Mouse (Mus musculus) spleen, embryonic (tissue): ENCODE data around the gene Rrp36.

Experiments used
- CTCF ChIA-PET: fragments of 350-600 bp; sonication (Branson Sonifier 250); formaldehyde crosslinking; loops from one replicate; lab custom pipeline; 2022; lab: Charles Lee

Gene Rrp36

DNA sequence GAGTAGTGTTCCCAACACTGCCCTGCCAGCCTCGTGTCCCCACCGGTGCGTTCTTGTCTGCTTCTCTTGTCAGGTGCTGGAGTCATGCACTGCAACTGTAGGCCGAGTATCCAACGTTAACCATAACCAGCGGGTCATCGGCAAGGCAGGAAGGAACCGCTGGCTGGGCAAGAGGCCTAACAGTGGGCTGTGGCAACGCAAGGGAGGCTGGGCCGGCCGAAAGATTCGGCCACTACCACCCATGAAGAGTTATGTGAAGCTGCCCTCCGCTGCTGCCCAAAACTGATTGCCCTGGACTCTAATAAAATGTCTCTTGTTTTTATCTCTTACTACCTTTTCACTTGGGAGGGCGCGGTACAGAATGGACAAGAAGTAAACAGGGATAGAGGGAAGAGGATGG, 24.3 kb downstream of the Rrp36 start:
- CTCF ChIA-PET = no interaction called here

DNA sequence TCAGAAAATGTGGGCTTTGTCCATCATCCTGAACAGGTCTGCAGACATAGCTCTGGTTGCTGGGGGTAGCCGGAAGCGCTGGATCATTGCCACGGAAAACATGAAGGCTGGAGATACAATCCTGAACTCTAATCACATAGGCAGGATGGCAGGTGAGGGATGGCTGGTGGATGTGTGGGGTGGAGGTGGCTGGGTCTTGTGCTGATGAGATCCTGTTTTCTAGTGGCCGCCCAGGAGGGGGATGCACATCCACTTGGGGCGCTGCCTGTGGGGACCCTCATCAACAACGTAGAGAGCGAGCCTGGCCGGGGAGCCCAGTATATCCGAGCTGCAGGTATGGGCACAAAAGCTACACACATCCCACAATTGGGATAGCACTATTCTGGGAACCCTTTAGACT, 25.7 kb downstream of the Rrp36 start:
- CTCF ChIA-PET = interaction anchor here (0.6 kb wide), 1 partner anchor 21 kb away, joined by 3 read pairs; no protein-coding TSS in a partner anchor

- CTCF ChIA-PET = interaction anchor here (0.6 kb wide), 1 partner anchor 135 kb away, joined by 5 read pairs; no protein-coding TSS in a partner anchor
Observed at GRCm38 (mm10) chr17:46647279-46647678, 26.9 kb downstream of the Rrp36 start.

DNA sequence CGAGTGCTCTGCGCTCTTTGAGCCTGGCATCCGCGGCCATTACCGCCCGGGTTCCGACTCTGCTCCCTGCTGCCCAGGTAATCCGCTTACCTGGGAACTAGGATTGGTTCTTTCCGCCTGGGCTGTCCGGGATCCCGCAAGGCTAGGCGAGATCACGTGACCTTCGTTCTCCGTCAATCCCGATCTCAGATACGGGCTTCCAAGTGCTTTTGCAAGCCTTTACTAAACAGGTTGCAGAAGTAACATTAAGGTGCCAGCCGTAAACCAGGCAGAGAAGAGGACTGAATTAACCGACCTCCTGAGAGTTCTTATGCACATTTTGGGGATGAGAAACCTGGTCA, 27.9 kb downstream of the Rrp36 start:
- CTCF ChIA-PET = no interaction called here

GRCm38 (mm10) chr17:46645561-46646321, 28.4 kb downstream of the Rrp36 start, which contains the start of the genes Klc4 and Mrpl2:
Klc4 (minus strand) TSS chr17:46646022.
Mrpl2 (plus strand) TSS chr17:46646229.
- CTCF ChIA-PET = no interaction called here

DNA sequence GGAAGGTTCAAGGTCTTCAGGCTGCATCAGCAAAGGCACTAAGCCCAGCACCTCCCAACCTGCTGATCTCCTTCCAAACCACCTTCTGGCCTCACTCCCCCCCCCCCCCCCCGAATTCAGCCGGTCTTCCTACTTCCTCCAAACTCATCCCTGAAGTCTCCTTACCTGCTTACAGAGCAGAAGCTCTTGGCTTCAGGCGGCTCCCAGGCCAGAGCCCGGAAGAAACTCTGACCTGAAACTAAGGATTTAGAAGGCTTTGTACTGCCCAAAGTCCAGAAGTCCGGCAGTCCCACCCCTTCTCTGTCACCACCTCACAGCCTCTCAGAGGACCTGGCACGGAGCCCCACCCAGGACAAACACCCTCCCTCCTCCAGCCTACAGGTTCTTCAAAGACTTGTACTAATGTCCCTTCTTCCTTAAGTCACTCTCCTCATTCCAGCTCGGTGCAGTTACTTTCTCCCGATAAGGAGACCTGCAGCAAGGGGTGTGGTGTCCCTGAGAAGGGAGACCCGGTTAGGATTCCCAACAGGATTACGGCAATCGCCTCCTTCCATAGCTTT, 29.2 kb downstream of the Rrp36 start:
- CTCF ChIA-PET = interaction anchor here (0.7 kb wide), 1 partner anchor 248 kb away, joined by 3 read pairs; no protein-coding TSS in a partner anchor

- CTCF ChIA-PET = interaction anchor here (0.7 kb wide), 1 partner anchor 249 kb away, joined by 3 read pairs; no protein-coding TSS in a partner anchor
Observed at GRCm38 (mm10) chr17:46644152-46644805, 29.9 kb downstream of the Rrp36 start.

- CTCF ChIA-PET = no interaction called here
Observed at GRCm38 (mm10) chr17:46642060-46642459, 32.1 kb downstream of the Rrp36 start.

GRCm38 (mm10) chr17:46639929-46640328, 34.2 kb downstream of the Rrp36 start:
- CTCF ChIA-PET = no interaction called here

DNA sequence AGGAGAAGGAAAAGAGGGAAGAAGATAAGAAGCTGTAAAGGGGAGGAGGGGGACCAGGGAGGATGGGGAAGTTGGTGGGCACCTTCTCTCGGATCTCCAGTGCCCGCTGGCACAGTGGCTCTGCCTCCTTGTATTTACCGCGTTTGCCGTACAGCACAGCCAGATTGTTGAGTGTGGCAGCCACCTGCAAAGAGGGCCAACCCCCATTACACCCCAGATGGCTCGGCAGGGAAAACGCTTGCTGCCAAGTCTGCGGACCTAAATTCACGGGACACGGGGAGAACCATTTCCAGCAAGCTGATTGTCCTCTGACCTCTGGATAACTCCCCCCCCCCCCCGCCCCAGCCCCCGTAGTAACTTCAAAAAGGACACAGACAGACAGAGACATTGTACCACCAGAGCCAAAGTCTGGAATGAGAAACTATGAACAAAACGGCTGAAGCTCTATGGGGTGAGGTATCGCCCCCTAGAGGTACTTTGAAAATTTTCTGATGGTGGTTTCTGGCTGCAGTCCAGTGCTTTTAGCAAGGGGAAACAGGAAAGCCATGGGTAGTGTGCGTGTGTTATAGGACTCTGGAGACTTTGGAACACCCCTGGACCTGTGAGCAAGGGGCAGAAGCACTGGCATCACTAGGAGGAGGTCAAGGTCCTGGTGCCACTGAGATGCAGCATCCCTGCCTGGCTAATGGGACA, 37.2 kb downstream of the Rrp36 start:
- CTCF ChIA-PET = interaction anchor here (0.6 to 0.7 kb wide), 5 partner anchors 110 to 1190 kb away, joined by 3 to 6 read pairs (median 4); no protein-coding TSS in a partner anchor

DNA sequence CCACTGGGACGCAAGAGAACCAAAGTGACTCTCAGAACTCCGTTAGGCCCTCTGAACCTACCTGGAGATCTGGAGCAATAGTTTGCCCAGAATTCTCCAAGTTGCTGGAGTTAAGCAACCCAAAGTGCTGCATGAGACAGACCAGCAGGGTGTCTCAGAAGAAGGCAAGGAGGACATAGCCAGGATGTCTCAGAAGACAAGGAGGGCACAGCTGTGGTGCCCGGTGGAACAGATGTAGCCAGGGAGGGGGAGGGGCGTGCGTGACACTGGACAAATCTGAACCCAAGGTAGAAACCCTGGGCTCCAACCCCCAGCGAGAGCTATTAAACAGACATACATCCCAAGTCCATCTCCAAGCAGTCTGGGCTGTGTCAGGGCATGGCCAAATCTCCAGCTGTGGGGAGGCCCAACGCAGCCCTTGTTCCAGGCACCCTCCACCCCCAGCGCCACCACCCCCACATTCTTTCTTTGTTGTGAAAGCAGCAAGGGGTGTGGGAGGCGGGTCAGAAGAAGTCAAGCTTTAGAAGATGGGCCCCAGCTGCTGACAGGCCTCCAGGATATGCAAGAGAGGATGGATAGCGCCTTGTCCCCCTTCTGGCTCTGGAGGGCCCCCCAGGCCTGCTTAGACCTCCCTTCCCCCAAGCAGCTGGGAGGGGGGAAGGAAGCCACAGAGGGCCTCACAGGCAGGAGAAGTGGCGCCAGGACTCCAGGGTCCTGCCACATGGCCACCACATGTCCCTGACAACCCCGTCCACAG, 44.3 kb downstream of the Rrp36 start:
- CTCF ChIA-PET = no interaction called here

DNA sequence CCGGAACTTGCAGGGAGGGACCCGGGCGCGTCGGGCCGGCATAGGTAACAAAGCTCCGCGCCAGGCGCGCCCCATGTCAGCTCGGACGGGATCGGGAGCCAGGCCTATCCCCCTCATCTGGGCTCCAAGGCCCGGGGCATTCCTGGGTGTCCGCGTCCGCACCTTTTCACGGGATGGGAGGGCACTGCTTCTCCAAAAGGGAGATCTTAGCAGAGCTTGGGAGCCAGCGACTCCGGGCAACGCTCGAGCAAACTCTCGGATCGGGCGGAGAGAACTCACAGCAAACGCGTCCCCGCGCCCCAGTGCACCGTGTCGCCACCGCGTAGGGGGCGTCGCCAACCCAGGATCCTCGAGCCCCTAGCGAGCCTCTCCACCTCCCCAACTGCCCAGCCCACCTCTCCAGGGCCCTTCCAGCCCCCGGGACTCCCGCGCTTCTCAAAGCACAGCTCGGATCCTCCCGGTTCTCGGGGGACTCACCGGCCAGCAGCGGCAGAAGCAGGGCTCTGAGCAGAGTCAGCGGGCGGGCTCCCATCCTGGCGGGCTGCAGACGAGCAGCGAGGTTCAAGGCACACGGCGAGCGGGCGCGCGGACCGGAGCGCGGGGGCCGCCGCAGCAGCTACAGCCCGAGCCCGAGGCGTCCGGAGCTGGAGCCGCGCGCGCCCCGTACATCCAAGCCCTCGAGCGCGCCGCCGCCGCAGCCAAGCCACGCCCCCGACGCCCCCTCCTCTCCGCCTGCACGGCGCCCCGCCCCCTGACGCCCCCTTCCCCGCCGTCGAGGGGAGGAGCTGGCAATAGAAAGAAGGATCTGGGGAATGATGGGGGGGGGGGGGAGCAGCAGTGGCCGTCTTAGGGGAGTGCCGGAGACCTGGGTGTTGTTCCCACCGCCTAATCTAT, 45.1 kb downstream of the Rrp36 start, which contains the start of gene Ptk7:
Gene Ptk7 (minus strand): TSS at position 714 of the 894 bp plus-strand sequence.
- CTCF ChIA-PET = no interaction called here

- CTCF ChIA-PET = no interaction called here
Observed at GRCm38 (mm10) chr17:46628471-46628790, 45.7 kb downstream of the Rrp36 start.

DNA sequence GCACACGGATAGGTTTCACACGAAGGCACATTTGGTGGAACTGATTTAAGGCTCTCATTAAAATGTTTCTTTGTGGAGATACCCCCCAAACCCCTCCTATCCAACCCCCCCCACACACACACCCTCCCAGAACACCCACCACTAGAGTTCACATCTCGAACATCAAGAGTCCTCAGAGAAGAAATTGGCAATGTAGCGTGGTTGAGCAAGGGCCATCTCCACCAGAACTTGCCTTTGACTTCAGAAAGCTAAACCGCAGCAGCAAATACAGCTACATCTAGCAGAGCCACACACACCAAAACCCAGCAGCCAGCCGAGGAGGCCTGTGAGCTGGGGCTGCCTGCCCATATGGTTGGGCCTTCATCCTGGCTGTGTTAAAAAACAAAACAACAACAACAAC, 46.7 kb downstream of the Rrp36 start:
- CTCF ChIA-PET = interaction anchor here (0.6 kb wide), 1 partner anchor 311 kb away, joined by 7 read pairs; no protein-coding TSS in a partner anchor

GRCm38 (mm10) chr17:46624598-46624997, 49.6 kb downstream of the Rrp36 start:
- CTCF ChIA-PET = no interaction called here

DNA sequence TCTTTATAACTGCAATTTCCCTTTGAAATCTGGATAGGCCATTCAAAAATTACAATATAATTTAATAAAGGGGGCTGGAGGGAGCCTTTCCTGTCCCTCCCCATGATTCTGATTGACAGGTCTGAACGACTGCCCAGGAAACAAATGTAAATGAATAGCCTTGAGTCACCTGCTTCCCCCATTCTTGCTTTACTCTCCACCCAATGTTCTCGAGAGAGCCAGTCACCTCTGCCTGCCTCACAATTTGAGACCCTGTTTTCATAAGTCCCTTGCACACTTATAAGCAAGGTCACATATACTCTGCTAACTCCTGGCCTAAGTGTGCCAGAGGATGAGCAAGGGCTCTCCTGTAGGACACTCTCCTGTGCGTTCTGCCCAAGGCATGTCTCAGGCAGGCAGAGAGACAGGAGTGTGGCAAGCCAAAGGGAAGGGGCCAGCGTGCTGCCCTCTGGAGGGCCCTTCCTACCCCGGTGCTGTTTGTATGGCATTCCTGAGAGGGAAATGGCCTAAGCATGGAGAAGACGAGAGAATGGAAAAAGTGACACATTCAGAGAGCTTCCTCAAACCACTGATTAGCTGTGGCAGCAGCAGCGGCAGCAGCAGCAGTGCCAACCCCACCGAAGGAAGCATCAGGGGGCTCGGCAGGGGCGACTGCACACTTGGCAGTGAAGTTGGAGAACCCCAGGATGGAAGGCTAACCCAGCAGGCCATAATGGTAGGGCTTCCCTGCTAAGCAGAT, 50.2 kb downstream of the Rrp36 start:
- CTCF ChIA-PET = no interaction called here

DNA sequence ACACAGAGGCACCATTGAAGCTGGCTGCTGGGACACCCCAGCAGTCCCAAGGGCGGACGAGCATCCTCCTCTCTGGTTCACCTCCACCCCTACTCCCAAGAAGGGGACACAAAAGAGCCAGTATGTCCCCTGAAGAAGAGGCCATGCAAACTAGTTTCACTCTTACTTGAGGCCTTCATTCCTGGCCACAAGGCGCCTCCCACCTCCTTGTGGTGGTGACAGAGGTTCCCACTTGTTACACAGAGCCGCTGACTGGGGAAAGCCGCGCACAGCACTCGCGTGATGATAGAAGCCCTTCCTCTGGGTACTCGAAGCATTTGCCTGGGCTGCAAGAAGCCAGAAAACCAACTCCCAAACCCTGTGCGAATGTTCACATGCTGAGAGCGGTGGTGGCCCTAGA, 51.9 kb downstream of the Rrp36 start:
- CTCF ChIA-PET = no interaction called here

DNA sequence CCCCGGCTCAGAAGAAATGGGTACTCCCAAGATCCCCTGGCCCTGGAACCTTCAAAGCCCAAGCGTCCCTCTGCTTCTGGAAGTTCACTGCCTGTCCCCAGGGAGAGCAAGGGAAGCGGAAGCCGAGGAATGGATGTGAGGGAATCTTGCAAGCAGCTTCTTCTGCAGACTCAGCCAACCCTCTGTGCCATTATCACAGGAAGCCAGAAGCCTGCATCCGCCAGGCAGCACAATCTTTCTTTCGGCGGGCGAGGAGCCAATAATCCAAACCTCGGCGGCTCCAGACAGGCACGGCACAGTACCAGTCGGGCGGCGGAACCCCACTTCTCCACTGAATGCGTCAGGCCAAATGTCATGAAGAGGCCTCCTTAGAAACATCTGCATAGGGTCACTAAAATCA, 52.8 kb downstream of the Rrp36 start:
- CTCF ChIA-PET = no interaction called here

DNA sequence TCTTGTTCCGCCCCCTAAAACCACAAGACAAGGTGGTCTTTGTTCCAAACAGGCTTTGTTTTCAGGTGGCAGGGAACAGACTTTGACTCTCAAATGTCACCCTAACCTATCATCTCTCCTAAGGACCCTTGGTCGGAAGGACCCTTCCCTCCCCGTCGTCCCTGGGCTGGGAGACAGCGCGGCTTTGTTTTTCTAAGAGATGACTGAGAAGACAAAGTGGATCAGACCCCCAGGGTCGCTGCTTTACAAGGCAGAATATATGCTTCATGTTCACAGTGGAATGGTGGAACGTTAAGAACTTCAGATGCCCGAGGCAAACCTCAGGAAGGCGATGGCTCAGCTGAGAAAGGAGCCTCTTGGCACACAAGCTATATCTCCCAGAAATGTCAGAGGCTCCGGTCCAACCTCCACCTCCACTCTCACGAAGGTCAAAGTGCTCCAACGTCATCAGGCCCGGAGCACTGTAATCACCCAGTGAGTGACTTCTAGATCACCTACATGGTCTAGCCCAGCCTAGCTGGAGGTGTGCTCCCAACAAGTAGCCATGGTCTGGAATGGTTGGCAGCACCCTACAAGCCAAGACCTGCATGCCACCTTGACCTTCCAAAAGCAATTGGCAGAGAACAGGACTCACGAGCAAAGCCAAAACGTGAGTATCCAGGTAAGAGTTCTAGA, 54.3 kb downstream of the Rrp36 start:
- CTCF ChIA-PET = no interaction called here
